Mouse (Mus musculus): ENCODE measurements around the gene Sod3.

- TF ChIP-seq POLR2A (IDR thresholded peaks at IDR 0.05; ENCODE audit: control insufficient read depth in 1 of 2, insufficient read depth in 1 of 2, low read depth in 1 of 2, low read length in 2 of 2, poor library complexity in 1 of 2), result no peak
- TF ChIP-seq MYB (IDR thresholded peaks at IDR 0.05; ENCODE audit: low read depth, low read length), result no peak
- TF ChIP-seq CTCF (IDR thresholded peaks at IDR 0.05 in 2 of 3, conservative IDR thresholded peaks at IDR 0.05 in 1 of 3; ENCODE audit: control insufficient read depth in 1 of 3, insufficient read depth in 1 of 3, low read depth in 2 of 3, low read length in 3 of 3, poor library complexity in 1 of 3, severe bottlenecking in 1 of 3), result no peak
- no peak for TF ChIP-seq ZNF384 (IDR thresholded peaks at IDR 0.05; ENCODE audit: low read depth, low read length)
- TF ChIP-seq ZKSCAN1 (IDR thresholded peaks at IDR 0.05; ENCODE audit: low read depth, low read length), result no peak
- no peak for TF ChIP-seq SIN3A (IDR thresholded peaks at IDR 0.05; ENCODE audit: low read length)
- TF ChIP-seq EP300 (IDR thresholded peaks at IDR 0.05; ENCODE audit: low read depth in 1 of 2, low read length in 2 of 2), result no peak
- TF ChIP-seq CHD1 (IDR thresholded peaks at IDR 0.05; ENCODE audit: low read depth, low read length), result no peak
- no peak for TF ChIP-seq MXI1 (IDR thresholded peaks at IDR 0.05; ENCODE audit: low read depth, low read length)
Measured at GRCm38 (mm10) chr5:52366661-52367060, 3.1 kb downstream of the Sod3 start.

Data from MEL (cell line).